Mouse (Mus musculus) ZHBTc4 (cell line): ENCODE data around the gene Nr6a1.

ENCODE experiments used
- DNase-seq: peaks from one replicate; pipeline ENCODE4 v3.0.0-alpha.2; 2011; ENCODE audit warnings: low read depth, low spot score

Gene Nr6a1

GRCm38 (mm10) chr2:38927115-38927979, at the start of gene Nr6a1:
Gene Nr6a1 (minus strand): TSS chr2:38927688.
- peak; percentile 85 for DNase-seq

- DNase-seq = peak; percentile 41
Measured at GRCm38 (mm10) chr2:38975941-38976805, 48.7 kb upstream of the Nr6a1 start.

GRCm38 (mm10) chr2:38975181-38975580, 47.7 kb upstream of the Nr6a1 start:
- peak; percentile 34 for DNase-seq

- DNase-seq = no peak
Measured at GRCm38 (mm10) chr2:38974171-38974570, 46.7 kb upstream of the Nr6a1 start.

- no peak for DNase-seq
Measured at GRCm38 (mm10) chr2:38973701-38974100, 46.2 kb upstream of the Nr6a1 start.

- peak; percentile 48 for DNase-seq
Measured at GRCm38 (mm10) chr2:38973223-38973622, 45.7 kb upstream of the Nr6a1 start.

GRCm38 (mm10) chr2:38970057-38970456, 42.6 kb upstream of the Nr6a1 start:
- no peak for DNase-seq

- DNase-seq = no peak
Measured at GRCm38 (mm10) chr2:38969650-38970049, 42.2 kb upstream of the Nr6a1 start.

GRCm38 (mm10) chr2:38964198-38964597, 36.7 kb upstream of the Nr6a1 start:
- DNase-seq = peak; percentile 29

- no peak for DNase-seq
Measured at GRCm38 (mm10) chr2:38957671-38958223, 30.3 kb upstream of the Nr6a1 start.

- DNase-seq = no peak
Measured at GRCm38 (mm10) chr2:38956062-38956461, 28.6 kb upstream of the Nr6a1 start.

GRCm38 (mm10) chr2:38953152-38953883, 25.8 kb upstream of the Nr6a1 start:
- DNase-seq = no peak

- no peak for DNase-seq
Measured at GRCm38 (mm10) chr2:38950281-38950719, 22.8 kb upstream of the Nr6a1 start.

- no peak for DNase-seq
Measured at GRCm38 (mm10) chr2:38947566-38947965, 20.1 kb upstream of the Nr6a1 start.

- peak; percentile 12 for DNase-seq
Measured at GRCm38 (mm10) chr2:38944460-38945161, 17.1 kb upstream of the Nr6a1 start.

GRCm38 (mm10) chr2:38943977-38944376, 16.5 kb upstream of the Nr6a1 start:
- DNase-seq = peak; percentile 60

GRCm38 (mm10) chr2:38943161-38943560, 15.7 kb upstream of the Nr6a1 start:
- DNase-seq = no peak

GRCm38 (mm10) chr2:38941898-38942297, 14.4 kb upstream of the Nr6a1 start:
- DNase-seq = no peak

- DNase-seq = no peak
Measured at GRCm38 (mm10) chr2:38941426-38941825, 13.9 kb upstream of the Nr6a1 start.

- peak; percentile 54 for DNase-seq
Measured at GRCm38 (mm10) chr2:38939047-38939446, 11.6 kb upstream of the Nr6a1 start.

- DNase-seq = no peak
Measured at GRCm38 (mm10) chr2:38938007-38938406, 10.5 kb upstream of the Nr6a1 start.
